Mouse (Mus musculus) urinary bladder, postnatal 0 days (tissue): ENCODE results near the gene Tceanc2. TPM values are rescaled to one million over a fixed set of nuclear protein-coding genes. Genes with fewer than 3 reads are reported as not detected.

Experiments
- polyA plus RNA-seq: library from polyadenylated mRNA; unstranded; fragments of >200 nt; fragmentation: Nextera tagmentation; extraction: Ambion mirVana; gene quantifications from 2 replicates; pipeline ENCODE4 v1.2.1, GENCODE M21; 2015

The Tceanc2 gene
- 23.4 and 26.9 TPM in 2 replicates for polyA plus RNA-seq

GRCm38 (mm10) chr4:107178830-107179490, at the start of gene Tceanc2:
Gene Tceanc2, minus strand, starts transcription at chr4:107179116.

GRCm38 (mm10) chr4:107208880-107209279, 30.0 kb upstream of the Tceanc2 start, which contains the start of gene Ldlrad1:
Gene Ldlrad1, plus strand, starts transcription at chr4:107209180.

GRCm38 (mm10) chr4:107178182-107178829, 610 bp downstream of the Tceanc2 start, which contains the start of gene Tmem59:
Gene Tmem59, plus strand, starts transcription at chr4:107178399.

GRCm38 (mm10) chr4:107096841-107097373, 82.0 kb downstream of the Tceanc2 start, which contains the start of gene Cdcp2:
Gene Cdcp2, plus strand, starts transcription at chr4:107096891.

Other genes starting within 250 kb of the Tceanc2 start
- 54.9 and 56.7 TPM in 2 replicates for gene Mrpl37, start 112.2 kb downstream of the Tceanc2 start, polyA plus RNA-seq
- 4.2 and 4.8 TPM in 2 replicates for gene Cyb5rl, start 112.1 kb downstream of the Tceanc2 start, polyA plus RNA-seq
- gene Cdcp2, start 82.2 kb downstream of the Tceanc2 start, polyA plus RNA-seq = not detected in 2 replicates
- gene Tmem59, start 717 bp downstream of the Tceanc2 start, polyA plus RNA-seq = 399 and 415 TPM in 2 replicates
- not detected in 2 replicates for gene Ldlrad1, start 30.1 kb upstream of the Tceanc2 start, polyA plus RNA-seq
- 30.4 and 34.2 TPM in 2 replicates for gene Lrrc42, start 74.4 kb upstream of the Tceanc2 start, polyA plus RNA-seq
- gene Hspb11, start 74.5 kb upstream of the Tceanc2 start, polyA plus RNA-seq = 38.6 and 46.0 TPM in 2 replicates
- not detected in 2 replicates for gene Dio1, start 128.1 kb upstream of the Tceanc2 start, polyA plus RNA-seq
- 52.3 and 54.5 TPM in 2 replicates for gene Yipf1, start 135.2 kb upstream of the Tceanc2 start, polyA plus RNA-seq
- 6.7 and 8.0 TPM in 2 replicates for gene Ndc1, start 188.7 kb upstream of the Tceanc2 start, polyA plus RNA-seq